Mouse (Mus musculus): ENCODE measurements around the gene B9d2.

The B9d2 gene

GRCm38 (mm10) chr7:25674719-25675300 lies 5.8 kb upstream of the B9d2 start, which contains the start of gene Tmem91:
TSS of gene Tmem91 (minus strand) at chr7:25675166.
- no peak for DNase-seq

GRCm38 (mm10) chr7:25675405-25675804 lies 5.2 kb upstream of the B9d2 start:
- no peak for DNase-seq

GRCm38 (mm10) chr7:25676085-25676781 lies 4.3 kb upstream of the B9d2 start:
- peak; percentile 93 for DNase-seq

- no peak for DNase-seq
Measured at GRCm38 (mm10) chr7:25677013-25677412, 3.6 kb upstream of the B9d2 start.

- no peak for DNase-seq
Measured at GRCm38 (mm10) chr7:25679971-25680370, 609 bp upstream of the B9d2 start.

GRCm38 (mm10) chr7:25681341-25682231 lies 1.0 kb downstream of the B9d2 start:
- no peak for DNase-seq

GRCm38 (mm10) chr7:25683474-25684180 lies 3.0 kb downstream of the B9d2 start:
- DNase-seq = no peak

- DNase-seq = no peak
Measured at GRCm38 (mm10) chr7:25684659-25685058, 4.1 kb downstream of the B9d2 start.

- no peak for DNase-seq
Measured at GRCm38 (mm10) chr7:25685926-25686470, 5.4 kb downstream of the B9d2 start.

- DNase-seq = peak; percentile 88
Measured at GRCm38 (mm10) chr7:25686680-25687531, 6.3 kb downstream of the B9d2 start, which contains the start of gene Tgfb1. TSS of gene Tgfb1 (plus strand) at chr7:25687002.

GRCm38 (mm10) chr7:25687811-25688401 lies 7.3 kb downstream of the B9d2 start:
- DNase-seq = peak; percentile 79

GRCm38 (mm10) chr7:25688810-25689586 lies 8.4 kb downstream of the B9d2 start:
- peak; percentile 82 for DNase-seq

GRCm38 (mm10) chr7:25689603-25690021 lies 9.0 kb downstream of the B9d2 start:
- no peak for DNase-seq

- no peak for DNase-seq
Measured at GRCm38 (mm10) chr7:25690051-25690450, 9.5 kb downstream of the B9d2 start.

GRCm38 (mm10) chr7:25694104-25694503 lies 13.5 kb downstream of the B9d2 start:
- no peak for DNase-seq

GRCm38 (mm10) chr7:25699851-25700250 lies 19.3 kb downstream of the B9d2 start:
- DNase-seq = no peak

GRCm38 (mm10) chr7:25700732-25701131 lies 20.2 kb downstream of the B9d2 start:
- DNase-seq = no peak

GRCm38 (mm10) chr7:25702350-25702749 lies 21.8 kb downstream of the B9d2 start:
- DNase-seq = no peak

- DNase-seq = no peak
Measured at GRCm38 (mm10) chr7:25703793-25704494, 23.4 kb downstream of the B9d2 start.
